Mouse (Mus musculus): ENCODE results near the gene Kcnmb2.

- no peak for TF ChIP-seq CTCF (IDR thresholded peaks at IDR 0.05; ENCODE audit: insufficient read depth, low read length)
- TF ChIP-seq POLR2A (IDR thresholded peaks at IDR 0.05; ENCODE audit: borderline replicate concordance, extremely low read depth, low read depth, low read length), result no peak
Observed at GRCm38 (mm10) chr3:31911690-31912089, 9.4 kb downstream of the Kcnmb2 start.
